Mouse (Mus musculus): ENCODE measurements around the gene Srrm3.

GRCm38 (mm10) chr5:135855156-135855555 is 48.5 kb downstream of the Srrm3 start:
- TF ChIP-seq CTCF (conservative IDR thresholded peaks at IDR 0.05; ENCODE audit: insufficient read depth, insufficient read length, low read depth, low read length): peak; percentile 92
- no peak for TF ChIP-seq POLR2A (IDR thresholded peaks at IDR 0.05; ENCODE audit: low read depth, low read length)

Data from kidney, adult 2 months (tissue).